Mouse (Mus musculus): ENCODE data around the gene Bex6.
A peak's percentile ranks its signal among the peaks of the same experiment; 100 is the strongest.
"Not testable (repeated sequence)": the region's sequence is repeated elsewhere in the genome, so short reads cannot be mapped to it uniquely, and the experiment has no call there.

Bex6 gene

GRCm38 (mm10) chr16:32174340-32175005 lies 5.2 kb upstream of the Bex6 start:
- DNase-seq (ENCODE audit: low read depth, low spot score) = no peak

- no peak for DNase-seq (ENCODE audit: low read depth, low spot score)
Measured at GRCm38 (mm10) chr16:32175029-32175428, 4.6 kb upstream of the Bex6 start.

- no peak for DNase-seq (ENCODE audit: low read depth, low spot score)
Measured at GRCm38 (mm10) chr16:32176896-32177686, 2.5 kb upstream of the Bex6 start.

GRCm38 (mm10) chr16:32186056-32186455 lies 6.4 kb downstream of the Bex6 start:
- DNase-seq (ENCODE audit: low read depth, low spot score) = no peak

- no peak for DNase-seq (ENCODE audit: low read depth, low spot score)
Measured at GRCm38 (mm10) chr16:32189109-32189508, 9.5 kb downstream of the Bex6 start.

- DNase-seq (ENCODE audit: low read depth, low spot score) = no peak
Measured at GRCm38 (mm10) chr16:32190011-32190441, 10.4 kb downstream of the Bex6 start.

- DNase-seq (ENCODE audit: low read depth, low spot score) = peak; percentile 74
Measured at GRCm38 (mm10) chr16:32200256-32201003, 20.8 kb downstream of the Bex6 start.

GRCm38 (mm10) chr16:32201004-32201325 lies 21.3 kb downstream of the Bex6 start:
- no peak for DNase-seq (ENCODE audit: low read depth, low spot score)

GRCm38 (mm10) chr16:32202681-32203080 lies 23.1 kb downstream of the Bex6 start:
- no peak for DNase-seq (ENCODE audit: low read depth, low spot score)

GRCm38 (mm10) chr16:32204902-32205301 lies 25.3 kb downstream of the Bex6 start:
- no peak for DNase-seq (ENCODE audit: low read depth, low spot score)

- no peak for DNase-seq (ENCODE audit: low read depth, low spot score)
Measured at GRCm38 (mm10) chr16:32214156-32214555, 34.5 kb downstream of the Bex6 start.

GRCm38 (mm10) chr16:32214804-32215576 lies 35.4 kb downstream of the Bex6 start:
- DNase-seq (ENCODE audit: low read depth, low spot score) = no peak

- no peak for DNase-seq (ENCODE audit: low read depth, low spot score)
Measured at GRCm38 (mm10) chr16:32221803-32222202, 42.2 kb downstream of the Bex6 start.

GRCm38 (mm10) chr16:32222399-32222798 lies 42.8 kb downstream of the Bex6 start:
- no peak for DNase-seq (ENCODE audit: low read depth, low spot score)

- DNase-seq (ENCODE audit: low read depth, low spot score) = not testable (repeated sequence)
Measured at GRCm38 (mm10) chr16:32232050-32232449, 52.4 kb downstream of the Bex6 start.

All from mesoderm, embryonic 11.5 days (tissue).